Mouse (Mus musculus): ENCODE data around the gene Bank1. TPM values are rescaled to one million over a fixed set of nuclear protein-coding genes. Genes with fewer than 3 reads are reported as not detected.
"Not testable (repeated sequence)": the region's sequence is repeated elsewhere in the genome, so short reads cannot be mapped to it uniquely, and the experiment has no call there.

Gene Bank1
- total RNA-seq (2021), result under 1 TPM; 0.17 to 0.74 TPM
- long read RNA-seq, experiment 1, partial matches to known transcripts, result 0 of 3 reads
- long read RNA-seq, experiment 1, other reads (novel, unspliced or antisense), result 1 of 3 reads
- long read RNA-seq, experiment 2, partial matches to known transcripts, result 0 of 2 reads
- long read RNA-seq, experiment 2, other reads (novel, unspliced or antisense), result 2 of 2 reads

GRCm38 (mm10) chr3:136325783-136326182 lies at the start of gene Bank1:
TSS of gene Bank1 (minus strand) at chr3:136326066.
- DNase-seq (ENCODE audit: low spot score in 2 of 2), result peak; percentile 2 to 25

GRCm38 (mm10) chr3:136369916-136370315 lies 44.0 kb upstream of the Bank1 start:
- DNase-seq (ENCODE audit: low spot score in 2 of 2), result no peak

- no peak for DNase-seq (ENCODE audit: low spot score in 2 of 2)
These were observed 43.6 kb upstream of the Bank1 start for GRCm38 (mm10) chr3:136369466-136369865.

GRCm38 (mm10) chr3:136368505-136368999 lies 42.7 kb upstream of the Bank1 start:
- no peak for DNase-seq (ENCODE audit: low spot score in 2 of 2)

GRCm38 (mm10) chr3:136349690-136350089 lies 23.8 kb upstream of the Bank1 start:
- DNase-seq (ENCODE audit: low spot score in 2 of 2), result no peak

- DNase-seq (ENCODE audit: low spot score in 2 of 2), result no peak
These were observed 22.7 kb upstream of the Bank1 start for GRCm38 (mm10) chr3:136348611-136349010.

- DNase-seq (ENCODE audit: low spot score in 2 of 2), result no peak
These were observed 21.4 kb upstream of the Bank1 start for GRCm38 (mm10) chr3:136347277-136347676.

GRCm38 (mm10) chr3:136341911-136342310 lies 16.0 kb upstream of the Bank1 start:
- no peak for DNase-seq (ENCODE audit: low spot score in 2 of 2)

GRCm38 (mm10) chr3:136339896-136340295 lies 14.0 kb upstream of the Bank1 start:
- DNase-seq (ENCODE audit: low spot score in 2 of 2), result no peak

- no peak for DNase-seq (ENCODE audit: low spot score in 2 of 2)
These were observed 5.3 kb upstream of the Bank1 start for GRCm38 (mm10) chr3:136331135-136331534.

- no peak for DNase-seq (ENCODE audit: low spot score in 2 of 2)
These were observed 4.2 kb upstream of the Bank1 start for GRCm38 (mm10) chr3:136330043-136330442.

GRCm38 (mm10) chr3:136329133-136329532 lies 3.3 kb upstream of the Bank1 start:
- DNase-seq (ENCODE audit: low spot score in 2 of 2), result no peak

GRCm38 (mm10) chr3:136324716-136325115 lies 1.1 kb downstream of the Bank1 start:
- DNase-seq (ENCODE audit: low spot score in 2 of 2), result not testable (repeated sequence)

- no peak for DNase-seq (ENCODE audit: low spot score in 2 of 2)
These were observed 3.9 kb downstream of the Bank1 start for GRCm38 (mm10) chr3:136321936-136322335.

- DNase-seq (ENCODE audit: low spot score in 2 of 2), result no peak
These were observed 17.4 kb downstream of the Bank1 start for GRCm38 (mm10) chr3:136308487-136308886.

GRCm38 (mm10) chr3:136306564-136307158 lies 19.2 kb downstream of the Bank1 start:
- DNase-seq (ENCODE audit: low spot score in 2 of 2), result no peak

- DNase-seq (ENCODE audit: low spot score in 2 of 2), result no peak
These were observed 23.3 kb downstream of the Bank1 start for GRCm38 (mm10) chr3:136302541-136302940.

- DNase-seq (ENCODE audit: low spot score in 2 of 2), result not testable (repeated sequence)
These were observed 25.1 kb downstream of the Bank1 start for GRCm38 (mm10) chr3:136300810-136301209.

- no peak for DNase-seq (ENCODE audit: low spot score in 2 of 2)
These were observed 28.5 kb downstream of the Bank1 start for GRCm38 (mm10) chr3:136297355-136297754.

GRCm38 (mm10) chr3:136295250-136295649 lies 30.6 kb downstream of the Bank1 start:
- DNase-seq (ENCODE audit: low spot score in 2 of 2), result no peak

GRCm38 (mm10) chr3:136287883-136288282 lies 38.0 kb downstream of the Bank1 start:
- no peak for DNase-seq (ENCODE audit: low spot score in 2 of 2)

- DNase-seq (ENCODE audit: low spot score in 2 of 2), result no peak
These were observed 60.8 kb downstream of the Bank1 start for GRCm38 (mm10) chr3:136264969-136265595.
